Mouse (Mus musculus) frontal cortex, postnatal 10 days (tissue): ENCODE results near the gene Map7.

ENCODE experiments used
- DNase-seq, 2 experiments: peaks; one replicate each; pipeline ENCODE4 v3.0.0; 2022; ENCODE audit warnings: low spot score in 2 of 2, mixed read lengths in 1 of 2

The Map7 gene

DNA sequence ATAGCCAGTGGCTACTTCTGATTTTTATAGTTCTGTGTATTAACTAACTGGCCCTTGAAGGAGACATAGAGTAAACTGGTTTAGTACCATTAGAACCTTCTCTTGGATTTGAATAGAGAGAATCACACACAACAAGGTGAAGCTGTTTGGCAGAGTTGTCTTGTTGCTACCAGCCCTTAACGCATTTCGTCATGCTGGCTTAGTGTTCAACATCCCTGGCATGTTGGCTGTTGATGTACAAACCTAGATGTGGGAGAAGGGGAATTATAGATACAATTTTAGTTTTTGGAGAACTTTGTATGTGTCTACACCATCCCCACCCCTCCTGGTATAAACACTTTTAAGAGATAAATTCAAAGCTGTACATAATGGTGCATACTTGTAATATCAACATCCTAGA is 37.5 kb downstream of the Map7 start:
- no peak for DNase-seq

DNA sequence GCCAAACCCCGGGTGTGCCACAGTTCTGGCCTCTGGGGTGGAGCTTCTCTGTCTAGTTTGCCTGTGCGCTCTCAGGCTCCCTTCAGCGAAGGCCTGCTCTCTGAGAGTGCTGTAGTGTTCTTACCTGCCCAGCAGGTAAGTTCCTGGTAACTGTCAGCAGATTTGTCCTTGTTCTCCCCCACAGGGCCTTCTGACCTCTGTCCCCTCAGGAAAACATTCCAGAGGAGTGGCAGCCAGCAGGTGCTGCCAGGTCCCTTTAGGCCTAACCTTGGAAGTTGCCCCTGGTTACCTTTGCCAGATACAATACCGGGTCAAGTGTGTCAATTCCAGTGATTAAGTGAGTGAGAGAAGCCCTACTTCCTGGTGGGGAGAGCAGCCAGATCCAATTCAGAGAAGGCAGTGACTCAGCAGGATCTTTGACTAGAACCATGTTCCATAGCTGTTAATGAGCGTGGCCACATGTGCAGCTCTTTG is 38.6 kb downstream of the Map7 start:
- no peak for DNase-seq

DNA sequence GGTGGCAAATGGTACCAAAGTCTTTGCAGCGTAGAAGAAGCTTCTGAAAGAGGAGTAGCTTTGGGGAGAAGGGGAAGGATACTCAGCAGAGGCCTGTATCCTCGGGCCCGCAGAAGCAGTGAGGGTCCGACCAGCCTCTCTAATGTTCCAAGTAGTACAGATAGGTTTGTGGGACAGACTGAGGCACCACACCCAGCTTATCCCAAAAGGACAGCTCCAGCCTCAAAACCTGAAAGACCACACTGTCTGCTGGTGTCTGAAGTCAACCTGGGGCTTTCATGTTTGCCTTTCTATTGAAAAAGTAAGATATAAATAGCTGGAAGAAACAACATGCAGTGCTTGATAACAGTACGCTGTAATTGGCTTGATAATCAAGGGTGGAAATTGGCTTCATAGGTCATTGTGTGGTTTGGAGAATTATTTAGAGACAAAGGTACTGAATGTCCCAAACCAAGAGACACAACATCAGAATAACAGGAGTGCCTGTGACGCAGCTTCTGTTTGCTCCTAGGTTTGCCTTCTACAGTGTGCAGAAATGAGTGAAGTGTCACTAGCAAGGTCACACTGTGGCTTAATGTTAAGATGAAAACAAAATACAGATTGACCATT is 42.0 kb downstream of the Map7 start:
- DNase-seq: no peak

DNA sequence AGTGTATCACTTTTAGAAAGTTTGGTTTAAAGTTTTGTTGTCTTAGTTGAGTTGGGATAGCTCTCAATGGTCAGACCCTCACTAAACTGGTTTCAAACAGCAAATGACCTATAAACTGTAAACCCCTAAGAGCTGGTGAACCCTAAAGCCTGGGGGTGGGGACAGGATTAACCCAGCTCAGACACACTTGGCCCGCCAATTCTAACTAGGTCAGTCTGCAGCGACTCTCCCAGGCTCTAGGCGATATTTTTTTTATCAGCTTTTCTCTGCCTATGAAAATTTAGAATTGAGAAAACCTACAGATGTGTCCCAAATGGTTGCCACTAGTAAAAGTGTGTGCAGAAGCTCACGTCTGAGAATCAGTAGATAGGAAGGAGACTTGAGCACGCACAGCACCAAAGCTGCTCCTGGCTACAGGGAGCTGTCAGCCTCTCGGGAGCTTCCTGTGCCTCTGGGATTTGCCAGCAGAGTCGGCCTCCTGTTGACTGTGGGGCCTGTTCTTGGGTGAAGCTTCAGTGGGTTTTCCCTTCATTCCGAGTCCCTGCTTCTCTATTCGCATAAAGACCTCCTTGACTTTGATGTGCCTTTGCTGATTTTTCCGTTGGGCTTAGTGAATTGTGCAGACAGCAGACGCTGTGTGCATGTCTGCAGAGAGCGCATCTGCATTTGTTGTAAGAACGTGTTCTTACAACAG is 46.7 kb downstream of the Map7 start:
- DNase-seq: no peak

DNA sequence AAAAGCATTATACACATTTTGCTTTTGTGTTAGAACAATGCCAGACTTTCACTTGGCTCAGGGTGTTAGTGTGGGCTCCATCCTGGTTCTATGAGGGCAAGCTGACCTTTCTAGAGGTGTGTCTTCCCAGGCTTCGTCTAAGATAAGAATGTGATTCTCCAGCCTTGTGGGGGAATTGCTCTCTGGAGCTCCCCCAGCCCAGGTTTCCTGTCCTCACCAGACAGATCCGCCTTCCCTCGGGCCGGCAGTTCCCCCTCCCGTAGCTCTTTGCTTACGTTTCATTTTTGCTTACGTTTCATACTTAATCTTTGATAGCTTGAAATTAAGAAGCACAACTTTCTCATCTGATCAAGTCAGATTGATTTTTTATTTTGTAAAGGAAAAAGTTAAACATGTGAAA is 48.8 kb downstream of the Map7 start:
- DNase-seq: no peak

DNA sequence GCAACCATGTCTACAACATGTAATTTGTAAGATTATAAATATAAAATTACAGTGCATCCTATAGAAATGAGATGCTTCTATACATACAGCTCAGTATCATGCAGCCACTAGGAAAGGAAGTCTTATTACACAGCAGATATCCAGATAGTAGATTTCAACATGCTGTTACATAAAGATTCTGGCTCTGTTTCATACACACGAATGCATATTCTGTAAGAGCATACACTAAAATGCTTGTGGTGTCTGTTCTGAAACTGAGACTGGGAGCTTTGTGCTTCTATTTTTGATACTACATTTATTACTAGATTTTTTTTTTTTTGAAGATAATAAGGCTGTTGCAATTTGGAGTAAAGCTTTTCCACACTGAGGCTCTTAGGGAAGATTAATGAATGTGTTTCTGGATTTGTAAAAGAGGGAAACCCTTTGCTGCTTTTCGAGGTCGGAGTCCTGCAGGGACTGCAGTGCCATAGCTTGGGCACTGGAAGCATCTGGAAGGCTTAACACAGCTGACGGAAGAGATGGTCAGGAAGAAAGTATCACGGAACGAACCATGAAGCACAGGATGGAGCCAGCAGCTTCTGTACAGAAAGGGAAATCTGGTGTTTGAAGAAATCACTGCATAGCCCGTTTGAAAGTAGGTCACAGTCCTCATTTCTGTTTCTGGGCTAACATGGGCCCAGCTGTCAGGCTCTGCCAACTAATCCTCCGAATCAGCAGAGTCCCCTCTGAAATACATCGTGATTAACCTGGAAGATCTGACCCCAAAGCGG is 50.9 kb downstream of the Map7 start:
- no peak for DNase-seq

DNA sequence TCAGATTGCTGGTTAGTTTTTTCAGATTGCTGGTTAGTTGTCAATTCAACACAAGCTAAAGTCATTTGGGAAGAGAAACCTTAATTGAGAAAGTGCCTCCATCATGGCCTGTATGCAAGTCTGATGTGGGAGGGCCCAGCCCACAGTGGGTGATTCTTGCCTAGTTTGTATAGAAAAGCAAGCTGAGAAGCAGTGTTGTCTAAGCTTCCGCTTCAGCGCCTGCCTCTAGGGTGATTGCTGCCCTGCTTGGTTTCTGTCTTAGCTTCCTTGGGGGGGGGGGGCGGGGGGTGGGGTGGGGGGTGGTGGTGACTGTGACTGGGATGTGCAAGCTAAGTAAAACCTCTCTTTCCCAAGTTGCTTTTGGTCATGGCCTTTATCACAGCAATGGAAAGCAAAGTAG is 53.0 kb downstream of the Map7 start:
- no peak for DNase-seq

DNA sequence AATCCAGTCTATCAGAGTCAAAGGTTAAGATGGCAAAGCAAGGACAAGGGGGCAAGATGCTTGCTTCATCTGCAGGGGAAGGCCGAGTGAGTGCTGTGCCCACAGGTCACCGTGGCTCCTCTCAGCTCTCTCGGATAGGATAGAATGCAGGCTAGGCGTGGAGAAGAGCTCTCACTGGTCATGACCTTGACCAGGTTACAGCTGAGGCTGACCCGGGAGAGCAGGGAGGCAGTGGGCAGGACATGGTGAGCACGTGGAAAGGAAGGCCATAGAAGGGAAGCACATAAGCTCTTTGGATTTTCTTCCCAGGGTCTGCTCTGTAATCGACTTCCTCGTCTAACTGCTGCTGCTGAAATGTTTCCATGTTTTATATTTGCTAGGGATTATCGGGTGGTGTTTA is 53.9 kb downstream of the Map7 start:
- DNase-seq: no peak

DNA sequence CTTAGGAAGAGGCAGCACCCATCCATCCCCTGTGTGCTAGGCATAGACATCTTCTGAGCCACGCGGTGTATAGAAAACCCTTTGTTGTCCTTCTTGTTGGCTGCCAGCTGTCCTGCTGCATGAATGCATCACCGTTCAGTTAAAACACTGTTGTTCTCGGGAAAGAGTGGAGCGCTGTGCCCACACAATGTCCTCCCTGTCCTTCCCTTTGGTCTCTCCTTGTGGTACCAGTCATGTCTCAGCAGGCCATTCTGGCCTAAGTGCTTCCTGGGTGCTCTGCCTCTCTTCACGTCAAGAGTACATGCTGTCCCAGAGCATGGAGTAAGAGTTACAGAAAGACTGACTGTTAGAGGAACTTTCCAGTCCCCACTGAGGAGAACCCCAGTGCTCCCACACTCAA is 54.5 kb downstream of the Map7 start:
- DNase-seq: no peak

DNA sequence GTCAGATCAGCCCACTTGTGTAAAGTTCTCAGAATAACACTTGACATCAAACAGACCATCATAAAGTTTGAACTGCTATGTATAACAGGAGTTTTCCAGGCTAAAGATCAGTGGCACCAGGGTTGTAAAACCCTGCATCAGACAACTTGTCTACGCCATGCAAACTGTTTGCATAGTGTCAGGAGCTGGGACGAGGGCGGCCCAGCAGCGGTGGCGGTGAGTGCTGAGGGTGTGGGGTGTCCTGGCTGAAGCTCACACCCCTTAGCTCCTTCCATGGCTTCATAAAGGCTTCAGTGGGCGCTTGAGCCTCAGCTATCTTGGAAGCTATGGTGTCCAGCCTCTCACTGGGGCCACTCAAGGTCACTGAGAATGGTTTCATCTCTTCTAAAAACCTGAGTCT is 55.2 kb downstream of the Map7 start:
- no peak for DNase-seq

DNA sequence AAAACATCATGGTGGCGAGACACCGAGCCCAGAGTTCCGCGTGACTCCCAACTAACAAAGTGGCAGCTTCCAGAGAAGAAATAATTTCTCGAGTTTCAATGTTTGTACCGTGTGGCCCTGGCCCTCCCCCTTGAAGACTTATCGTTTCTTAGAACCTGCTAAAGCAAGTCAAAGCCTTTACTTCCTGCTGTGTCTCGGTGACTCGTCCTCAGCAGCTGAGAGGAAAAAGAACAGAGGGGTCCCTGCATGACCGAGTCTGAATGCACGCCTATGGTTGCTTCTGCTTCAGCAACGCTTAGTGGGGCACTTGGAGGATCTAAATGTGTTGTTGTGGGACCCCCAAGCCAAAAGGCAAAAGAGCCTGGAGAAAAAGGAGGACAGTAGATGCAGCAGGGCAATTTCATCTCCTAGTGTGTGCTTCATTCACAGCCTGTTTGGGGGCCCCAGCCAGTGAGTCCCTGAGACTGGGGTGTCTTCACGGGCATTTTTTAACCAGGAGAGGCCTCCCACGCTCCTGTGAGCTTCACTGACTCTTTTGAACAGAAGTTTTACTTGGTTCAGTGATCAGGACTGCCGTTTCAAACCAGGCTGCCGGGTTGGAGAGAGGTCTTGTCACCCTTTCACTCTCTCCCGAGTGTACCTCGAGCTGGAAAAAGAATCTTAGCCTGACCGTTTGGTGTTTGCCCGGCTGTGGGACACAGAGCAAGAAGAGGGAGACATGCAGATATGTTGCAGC is 56.6 kb downstream of the Map7 start:
- DNase-seq: no peak

DNA sequence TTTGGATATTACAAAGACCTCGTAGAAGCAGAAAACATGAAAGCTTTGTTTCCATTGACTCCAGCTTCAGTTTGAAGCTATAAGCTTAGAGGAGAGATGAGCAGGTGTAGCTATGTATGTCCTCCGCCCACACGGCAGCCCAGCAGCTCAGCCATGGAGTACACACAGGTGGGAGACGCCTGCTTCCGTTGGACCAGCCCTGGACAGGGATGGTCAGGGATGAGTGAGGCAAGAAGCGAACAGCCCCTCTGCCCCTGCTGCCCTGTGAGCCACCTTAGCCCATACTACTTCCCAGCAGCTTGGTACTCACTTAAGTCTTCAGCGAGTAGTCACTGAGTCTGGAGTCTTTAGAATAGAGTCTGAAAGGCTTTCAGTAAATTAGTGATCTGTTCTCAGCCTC is 58.7 kb downstream of the Map7 start:
- DNase-seq: no peak

DNA sequence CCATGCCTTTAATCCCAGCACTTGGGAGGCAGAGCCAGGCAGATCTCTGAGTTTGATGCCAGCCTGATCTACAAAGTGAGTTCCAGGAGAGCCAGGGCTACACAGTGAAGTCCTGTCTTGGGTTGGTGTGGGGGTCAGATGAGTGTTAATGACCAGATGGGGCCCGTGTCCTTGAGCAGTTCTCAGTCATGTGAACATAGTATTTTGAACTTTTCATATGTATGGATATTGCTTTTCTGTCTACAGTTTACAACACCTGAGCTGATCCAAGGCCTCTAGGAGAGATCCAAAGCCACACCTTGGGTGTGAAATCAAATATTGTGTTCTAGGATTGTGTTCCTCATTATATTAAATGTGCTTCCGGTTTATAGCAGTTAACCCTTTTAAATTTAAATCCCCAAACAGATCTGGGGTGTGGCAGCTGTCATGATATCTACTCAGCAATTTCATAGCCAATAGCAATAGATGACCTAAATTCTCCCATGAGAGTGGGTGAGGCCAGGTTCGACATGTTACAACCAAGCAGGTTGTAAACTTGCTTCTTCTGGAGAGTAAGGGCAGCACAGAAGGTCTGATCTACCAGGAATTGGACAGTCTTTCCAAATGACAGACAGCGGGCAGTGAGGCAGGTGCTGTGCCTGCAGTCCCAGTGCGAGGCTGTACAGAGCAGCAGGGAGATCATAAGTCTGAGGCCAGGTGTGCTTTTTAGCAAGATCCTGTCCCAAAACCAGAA is 61.5 kb downstream of the Map7 start:
- DNase-seq: no peak

DNA sequence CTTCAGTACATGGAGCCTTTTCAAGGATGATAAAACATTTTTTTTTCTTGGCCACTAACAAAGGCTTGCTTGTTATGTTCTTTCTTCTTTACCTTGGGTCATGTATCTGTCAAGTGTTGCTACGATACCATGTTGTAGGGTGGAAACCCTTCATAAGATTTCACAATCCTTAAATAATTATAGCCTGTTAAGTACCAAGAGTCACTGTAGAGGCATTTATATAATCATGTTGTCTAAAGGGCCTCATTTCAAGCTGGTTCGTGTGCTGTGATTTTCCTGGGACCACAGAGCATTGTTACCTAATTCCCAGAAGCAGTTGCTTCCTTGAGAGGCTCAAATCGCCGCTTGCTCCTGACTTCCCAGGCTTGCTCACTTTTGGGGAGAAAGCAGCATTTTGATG is 66.1 kb downstream of the Map7 start:
- DNase-seq: no peak

DNA sequence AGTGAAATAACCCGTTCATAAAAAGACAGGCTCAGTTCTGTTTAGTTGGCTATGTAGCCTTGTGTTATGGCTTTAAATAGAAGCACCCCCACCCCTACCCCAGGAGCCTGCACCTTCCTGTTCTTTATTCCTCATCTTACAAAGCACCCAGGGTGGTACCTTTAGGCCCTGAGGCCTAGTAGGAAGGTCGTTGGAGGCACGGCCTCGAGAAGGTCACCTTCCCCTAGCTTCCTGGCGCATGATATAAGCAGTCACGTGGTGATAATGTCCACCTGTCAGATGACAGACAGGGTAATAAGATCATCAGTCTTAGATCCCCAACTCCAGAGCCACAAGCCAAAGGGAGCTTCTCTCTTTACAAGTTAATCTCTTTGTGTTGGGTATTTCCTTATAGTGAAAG is 68.7 kb downstream of the Map7 start:
- no peak for DNase-seq

DNA sequence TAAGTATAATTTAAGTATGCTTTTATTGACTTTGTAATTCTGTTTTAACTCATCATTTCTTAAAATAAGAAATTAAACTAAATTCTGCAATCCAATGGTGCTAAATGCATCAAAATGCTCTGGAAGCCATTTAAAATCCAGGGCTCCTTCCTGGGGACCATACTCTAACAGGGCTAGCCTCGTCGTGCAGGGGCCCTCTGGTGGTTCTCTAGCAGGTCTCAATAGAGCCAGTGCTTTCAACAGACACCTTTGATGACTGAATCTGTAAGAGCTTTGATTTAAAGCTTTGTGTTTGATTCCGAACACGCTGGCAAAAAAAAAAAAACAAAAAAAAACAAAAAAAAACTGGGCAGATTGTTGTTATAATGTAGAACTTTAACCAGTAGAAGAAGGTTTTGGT is 70.6 kb downstream of the Map7 start:
- DNase-seq: no peak

DNA sequence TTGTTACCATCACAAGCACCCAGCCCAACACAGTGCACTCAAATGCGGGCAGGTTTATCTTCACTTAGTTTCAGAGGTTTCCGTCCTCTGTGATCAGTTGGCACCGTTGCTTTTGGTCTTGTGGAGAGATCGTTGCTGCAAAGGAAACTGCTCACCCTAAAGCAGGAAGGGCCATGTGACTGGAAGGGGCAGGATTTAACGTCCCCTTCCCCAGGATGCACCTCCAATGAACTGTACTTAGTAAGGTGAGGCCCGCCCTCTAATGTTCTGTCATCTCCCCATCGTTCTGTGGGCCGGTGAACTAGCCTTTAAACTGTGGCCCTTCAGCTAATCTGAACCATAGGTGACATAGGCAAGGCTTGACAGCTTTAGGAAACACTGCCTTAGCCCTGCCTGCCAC is 71.3 kb downstream of the Map7 start:
- no peak for DNase-seq

DNA sequence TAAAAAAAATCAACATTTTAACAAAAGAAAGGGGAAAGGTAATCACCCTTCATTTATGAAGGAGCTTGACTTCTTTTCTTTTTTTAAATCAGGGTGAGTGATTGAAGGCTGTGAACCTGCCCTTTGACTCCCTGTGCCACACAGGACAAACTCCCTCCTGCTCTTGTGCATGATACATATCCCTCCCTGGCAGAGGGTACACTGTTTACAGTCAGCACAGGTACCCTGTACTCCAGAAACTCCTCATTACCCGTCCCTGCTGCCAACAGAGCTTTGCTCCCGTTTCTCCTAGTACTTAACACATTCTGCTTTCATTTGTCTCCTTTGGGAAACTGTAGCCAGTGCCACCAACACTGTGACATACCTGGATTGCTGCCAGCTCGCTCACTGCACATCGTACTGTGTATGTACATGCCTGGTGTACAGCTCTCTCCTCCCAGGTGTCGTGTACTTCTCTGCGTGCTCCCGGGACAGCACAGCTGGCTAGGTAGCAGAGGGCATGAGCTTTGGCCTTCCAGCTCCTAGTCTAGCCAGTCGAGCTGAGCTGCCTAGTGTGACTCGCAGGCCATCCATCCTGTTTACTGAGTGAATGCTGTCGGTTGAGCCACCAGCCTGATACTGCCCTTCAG is 72.3 kb downstream of the Map7 start:
- DNase-seq: no peak

DNA sequence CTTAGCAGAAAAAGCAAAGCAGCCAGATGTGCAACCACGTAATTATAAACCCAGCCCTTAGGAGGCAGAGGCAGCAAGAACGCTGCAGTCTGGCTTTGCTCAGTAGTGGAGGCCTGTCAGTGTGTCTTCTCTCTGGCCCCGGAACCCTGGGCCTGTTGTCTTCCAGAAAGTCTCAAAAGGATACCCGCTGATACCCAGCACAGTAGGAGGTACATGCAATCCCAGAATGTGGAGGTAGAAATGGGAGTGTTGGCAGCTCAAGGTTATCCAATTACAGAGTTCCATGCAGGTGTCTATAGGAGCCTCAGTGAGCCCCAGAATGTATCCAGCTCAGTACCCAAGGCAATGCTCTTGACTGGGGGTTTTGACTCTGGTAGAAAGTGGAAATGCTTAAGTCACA is 73.7 kb downstream of the Map7 start:
- DNase-seq: no peak

DNA sequence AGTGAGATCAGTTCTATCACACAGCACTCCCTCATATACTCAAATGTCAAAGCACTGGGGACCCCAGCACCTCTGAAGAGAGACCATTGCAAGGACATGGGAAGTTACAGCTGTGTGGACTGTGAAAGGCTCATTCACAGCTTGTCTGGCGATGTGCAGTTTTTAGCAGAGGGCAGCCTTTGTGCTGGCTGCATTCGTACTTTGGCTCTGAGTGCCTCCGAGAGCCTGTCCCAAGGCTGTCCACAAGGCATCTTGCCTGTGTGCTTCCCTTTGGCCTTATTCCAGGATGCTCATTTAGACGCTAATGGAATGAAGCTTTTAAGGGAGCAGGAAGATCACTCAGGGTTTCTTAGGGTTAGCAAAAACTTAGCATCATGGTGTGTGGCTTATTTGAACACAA is 78.5 kb downstream of the Map7 start:
- no peak for DNase-seq

DNA sequence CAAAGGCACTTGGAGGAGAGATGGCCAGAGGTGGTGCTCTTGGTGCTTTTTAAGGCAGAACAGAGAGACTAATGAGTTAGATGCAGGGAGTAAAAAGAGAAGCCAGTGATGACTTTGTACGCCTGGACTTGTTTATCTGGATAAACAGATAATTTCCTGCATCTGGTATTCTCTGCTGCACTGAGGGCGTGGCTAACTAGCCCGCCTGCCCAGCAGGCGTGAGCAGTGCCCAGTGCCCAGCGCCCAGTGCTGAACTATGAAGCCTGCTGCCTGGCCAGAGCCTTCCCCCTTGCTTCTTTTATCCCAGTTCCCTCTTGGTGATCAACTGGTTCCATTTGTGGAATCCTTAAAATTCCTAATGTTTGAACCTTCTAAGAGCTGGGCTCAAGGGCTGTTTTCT is 81.8 kb downstream of the Map7 start:
- DNase-seq: no peak
